Mouse (Mus musculus): ENCODE measurements at regions not wholly inside any gene's neighbourhood (a gene's known extent, or its start where the extent isn't known, plus 50 kb on each side); places are given as distances from the start of the nearest gene placed in this dataset.
"Not testable (repeated sequence)": the region's sequence is repeated elsewhere in the genome, so short reads cannot be mapped to it uniquely, and the experiment has no call there.

DNA sequence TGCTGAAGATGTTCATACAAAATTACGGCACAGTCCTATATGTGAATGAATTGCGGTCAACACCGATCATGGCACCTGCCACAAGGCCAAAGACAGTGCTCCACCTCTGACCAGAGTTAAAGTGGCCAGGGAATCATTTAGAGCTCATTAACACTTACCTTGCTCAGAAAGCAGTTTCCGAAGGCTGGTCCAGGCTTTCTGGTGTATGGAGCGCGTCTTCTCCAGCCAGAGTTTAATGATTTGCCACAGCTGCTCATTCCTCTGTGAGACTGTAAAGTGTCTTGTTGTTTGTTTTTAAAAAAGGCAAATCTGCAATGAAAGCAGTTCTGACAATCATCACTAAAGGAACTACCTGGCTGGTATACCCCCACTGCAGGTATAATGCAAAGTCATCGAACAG lies 256.7 kb downstream of the Nfkbiz start:
- DNase-seq (ENCODE audit: low read depth, low spot score), result no peak

- no peak for DNase-seq (ENCODE audit: low read depth, low spot score)
Measured at GRCm38 (mm10) chr16:55580827-55581226, 257.9 kb downstream of the Nfkbiz start.

GRCm38 (mm10) chr16:55578686-55579085 lies 260.0 kb downstream of the Nfkbiz start:
- no peak for DNase-seq (ENCODE audit: low read depth, low spot score)

GRCm38 (mm10) chr16:55575609-55576283 lies 263.0 kb downstream of the Nfkbiz start:
- not testable (repeated sequence) for DNase-seq (ENCODE audit: low read depth, low spot score)

GRCm38 (mm10) chr16:55571106-55571505 lies 267.6 kb downstream of the Nfkbiz start:
- DNase-seq (ENCODE audit: low read depth, low spot score), result no peak

DNA sequence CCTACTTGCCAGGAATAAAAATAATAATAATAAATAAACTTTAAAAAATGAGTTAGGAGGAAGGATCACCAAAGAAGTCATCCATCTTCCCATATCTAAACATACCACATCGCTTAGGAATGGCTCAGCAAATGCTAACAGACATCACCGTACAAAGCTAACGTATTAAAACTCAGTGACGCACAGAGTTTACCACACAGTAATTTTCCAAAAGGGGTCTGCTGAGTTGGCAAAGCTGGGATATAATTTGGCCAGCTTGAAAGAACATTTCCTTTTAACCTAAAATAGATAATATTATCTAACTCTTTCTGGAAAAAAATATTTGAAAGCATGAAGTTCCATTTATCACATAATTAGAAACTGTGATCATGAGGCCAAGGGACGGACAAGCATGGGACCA lies 268.6 kb downstream of the Nfkbiz start:
- DNase-seq (ENCODE audit: low read depth, low spot score), result no peak

DNA sequence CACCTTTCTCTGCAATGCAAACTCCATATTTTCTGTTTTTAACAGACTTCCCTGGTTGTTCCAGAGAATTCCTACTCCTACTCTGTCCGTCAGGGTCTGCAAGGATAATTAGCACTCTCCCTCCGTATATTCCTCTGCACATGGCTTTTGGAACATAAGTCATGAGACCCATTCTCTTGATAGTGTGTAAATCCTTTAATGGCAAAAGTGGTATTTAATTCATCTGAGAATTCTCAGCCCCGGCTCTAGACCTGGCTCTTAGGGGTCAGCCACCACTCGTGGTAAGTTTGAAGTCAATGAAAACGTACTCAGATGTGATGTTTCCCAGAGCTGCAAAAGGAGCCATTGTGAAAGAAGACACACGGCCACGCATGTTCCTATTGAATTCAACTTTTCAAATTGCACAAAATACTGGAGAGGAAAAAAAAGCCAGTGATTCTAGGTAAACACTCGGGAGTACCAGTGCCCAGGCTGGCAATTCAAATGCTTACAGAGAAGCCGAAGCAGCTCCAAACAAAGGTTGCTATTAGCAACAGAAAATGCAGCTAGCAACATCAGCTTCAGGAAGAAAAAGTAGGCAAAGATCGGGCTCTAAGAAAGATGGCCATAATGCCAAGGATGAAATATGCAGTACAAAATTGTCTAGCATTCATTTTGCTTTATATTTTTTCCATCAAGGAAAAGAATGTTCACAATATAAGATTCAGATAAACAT lies 258.2 kb upstream of the Zpld1 start:
- DNase-seq (ENCODE audit: low read depth, low spot score), result no peak

DNA sequence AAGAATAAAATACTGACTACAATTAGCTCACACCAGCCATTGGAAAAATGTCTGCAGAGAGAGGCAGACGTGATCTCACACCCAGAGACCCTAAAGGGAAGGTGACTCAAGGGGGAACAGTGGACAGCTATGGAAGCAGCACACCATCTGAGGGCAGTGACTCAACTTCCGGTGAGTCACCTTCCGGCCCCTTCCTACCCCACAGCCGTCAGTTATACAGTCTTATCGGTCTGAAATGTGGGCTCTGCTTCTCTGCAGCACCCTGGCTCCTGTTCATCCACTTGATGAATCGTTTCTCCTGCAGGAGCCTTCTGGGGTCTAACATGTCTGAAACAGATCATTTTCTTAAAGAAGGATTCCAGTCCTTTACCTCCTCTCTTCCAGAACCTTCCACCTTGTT lies 257.4 kb upstream of the Zpld1 start:
- no peak for DNase-seq (ENCODE audit: low read depth, low spot score)

DNA sequence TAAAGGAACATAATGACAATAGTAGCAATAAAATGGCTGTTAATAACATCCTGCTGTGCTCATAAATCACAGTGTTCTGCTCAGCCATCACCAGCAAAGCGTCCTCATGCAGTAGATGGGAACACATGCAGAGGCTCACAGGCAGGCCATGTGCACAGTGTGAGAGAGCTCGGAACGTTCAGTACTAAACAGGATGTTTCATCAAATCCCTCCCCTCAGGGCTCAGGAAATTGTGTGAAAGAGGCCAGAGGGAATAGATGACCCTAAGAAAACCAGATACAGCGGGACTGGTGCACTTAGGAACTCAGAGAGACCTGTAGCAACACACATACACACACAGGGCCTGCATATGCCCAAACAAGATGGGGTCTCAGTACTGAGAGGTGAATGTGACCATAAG lies 256.1 kb upstream of the Zpld1 start:
- DNase-seq (ENCODE audit: low read depth, low spot score), result no peak

DNA sequence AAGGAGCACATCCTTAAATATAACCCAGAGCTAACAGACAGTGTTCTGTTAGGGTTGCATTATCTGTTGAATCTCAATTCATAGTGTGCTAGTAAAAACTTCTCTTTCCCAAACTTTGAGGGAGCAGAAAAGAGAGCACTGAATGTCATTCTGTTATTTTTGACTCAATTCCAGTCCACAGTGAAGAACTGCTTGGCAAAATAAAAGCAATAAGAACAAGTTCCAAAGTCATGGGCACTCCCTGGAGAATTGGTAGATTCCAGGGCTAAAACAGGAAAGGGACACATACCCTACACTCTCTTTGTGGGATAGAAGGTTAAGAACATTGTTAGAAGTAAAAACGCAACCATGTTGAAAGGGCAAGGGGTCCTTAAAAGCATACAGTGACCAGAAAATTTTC lies 253.6 kb upstream of the Zpld1 start:
- DNase-seq (ENCODE audit: low read depth, low spot score), result no peak

DNA sequence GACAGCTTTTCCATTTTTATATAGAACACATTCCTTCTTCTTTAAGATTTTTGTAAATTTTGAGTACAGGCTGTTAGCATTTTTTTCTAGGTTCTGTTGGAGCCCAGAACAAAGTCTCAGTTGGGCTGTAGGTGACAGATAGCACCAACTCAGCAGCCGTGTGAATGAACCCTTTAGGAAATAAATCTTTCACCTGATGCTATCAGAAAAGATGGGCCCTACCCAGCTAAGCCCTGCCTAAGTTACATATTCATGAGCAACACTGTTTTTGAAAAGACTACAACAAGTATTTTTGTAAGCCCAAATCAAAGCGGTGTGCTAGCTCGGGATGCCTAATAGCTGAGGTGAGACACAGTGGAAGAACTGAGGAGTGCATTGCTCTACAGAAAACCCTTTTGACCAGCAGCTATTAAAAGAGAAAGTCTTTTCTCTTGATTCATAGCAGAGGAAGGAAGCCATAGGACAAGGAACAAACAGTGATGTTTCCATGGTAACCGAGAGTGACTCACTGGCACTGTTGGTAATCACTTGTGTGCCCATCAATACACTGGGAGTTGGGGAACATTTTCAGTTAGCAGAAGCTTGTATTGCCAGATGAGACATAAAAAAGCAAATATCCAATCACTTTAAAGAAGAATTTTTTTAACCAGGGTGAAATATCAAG lies 253.0 kb upstream of the Zpld1 start:
- DNase-seq (ENCODE audit: low read depth, low spot score), result no peak

DNA sequence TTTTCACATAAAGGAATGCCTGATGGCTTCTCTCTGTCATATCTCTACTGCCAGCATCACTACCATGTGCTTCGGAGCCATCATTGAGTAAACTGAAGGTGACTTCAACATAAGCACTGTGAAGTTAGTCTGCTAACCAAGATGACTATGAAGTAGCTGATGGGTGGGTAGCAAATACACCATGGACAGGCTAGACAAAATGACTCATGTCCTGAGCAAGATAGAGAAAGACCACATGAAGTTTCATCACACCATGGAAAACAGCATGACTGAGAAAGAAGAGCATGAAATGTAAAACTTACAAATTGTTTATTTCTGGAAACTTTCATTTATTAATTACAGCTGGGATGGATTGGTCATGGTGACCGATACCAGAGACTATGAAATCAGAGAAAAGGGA lies 249.3 kb upstream of the Zpld1 start:
- no peak for DNase-seq (ENCODE audit: low read depth, low spot score)

DNA sequence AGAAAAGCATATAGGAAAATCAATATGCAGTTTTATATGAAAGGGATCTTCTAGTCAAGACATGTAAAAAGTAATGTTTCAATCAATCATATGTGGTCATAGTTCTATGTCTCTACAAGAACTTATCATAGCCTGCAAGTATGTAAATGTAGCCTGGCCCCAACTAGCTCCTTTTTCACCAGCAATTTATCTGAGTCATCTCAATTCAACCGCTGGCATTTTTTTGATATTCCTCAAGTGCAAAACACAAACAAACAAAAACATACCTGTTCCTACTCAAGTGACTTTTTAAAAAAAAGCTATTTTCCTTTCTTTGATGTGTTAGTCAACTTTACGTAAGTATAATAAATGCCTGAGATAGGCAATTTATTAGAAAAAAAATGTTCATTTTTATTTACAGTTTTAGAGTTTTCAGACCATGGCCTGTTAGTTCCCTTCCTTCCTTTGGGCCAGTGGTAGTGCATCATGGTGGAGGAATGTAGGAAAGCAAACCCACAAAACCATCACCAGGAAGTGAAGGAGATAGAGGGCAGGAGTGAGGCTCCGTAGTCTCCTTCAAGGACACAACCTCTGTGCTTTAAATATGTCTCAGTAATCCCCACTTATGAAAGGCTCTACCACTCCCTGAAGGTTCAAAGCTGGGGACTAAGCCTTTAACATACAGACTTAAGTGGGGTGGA lies 242.7 kb upstream of the Zpld1 start:
- no peak for DNase-seq (ENCODE audit: low read depth, low spot score)

- no peak for DNase-seq (ENCODE audit: low read depth, low spot score)
Measured at GRCm38 (mm10) chr16:55539179-55539578, 241.4 kb upstream of the Zpld1 start.

- DNase-seq (ENCODE audit: low read depth, low spot score), result no peak
Measured at GRCm38 (mm10) chr16:55537548-55537947, 239.8 kb upstream of the Zpld1 start.

DNA sequence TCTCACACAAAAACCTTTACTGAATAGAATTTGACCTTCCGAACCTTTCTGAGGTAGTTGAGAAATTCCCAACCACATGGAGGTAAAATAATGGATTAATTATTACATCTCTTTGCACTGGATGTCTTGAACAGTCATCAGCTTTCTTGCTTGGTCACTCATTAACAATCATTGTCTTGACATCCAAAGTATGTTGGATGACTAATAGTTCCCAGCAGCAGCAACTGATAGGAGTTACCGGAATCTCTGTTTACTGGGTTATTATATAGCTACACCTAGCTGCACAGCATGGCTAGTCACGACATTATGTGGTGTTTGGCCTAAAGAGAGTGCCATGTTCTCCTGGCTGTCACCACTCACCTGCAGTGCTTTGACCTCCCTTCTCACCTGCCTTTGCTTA lies 234.9 kb upstream of the Zpld1 start:
- DNase-seq (ENCODE audit: low read depth, low spot score), result no peak

DNA sequence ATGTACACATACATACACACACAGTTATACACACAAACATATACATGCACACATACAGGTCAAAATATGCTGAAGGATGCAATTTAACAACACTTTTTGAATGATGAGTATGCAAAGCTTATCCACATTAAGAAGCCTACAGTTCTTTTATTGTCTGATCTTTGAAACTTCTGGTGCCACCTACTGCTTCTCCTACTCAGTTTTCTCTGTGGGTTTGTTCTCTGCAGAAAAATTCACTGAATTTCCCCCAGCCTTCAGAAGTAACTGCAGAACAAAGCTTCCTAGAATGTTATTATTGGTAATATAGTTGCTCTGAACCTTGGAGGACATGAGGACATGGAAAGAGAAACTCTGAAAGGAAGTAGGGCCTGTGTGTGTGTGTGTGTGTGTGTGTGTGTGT lies 233.1 kb upstream of the Zpld1 start:
- DNase-seq (ENCODE audit: low read depth, low spot score), result no peak

DNA sequence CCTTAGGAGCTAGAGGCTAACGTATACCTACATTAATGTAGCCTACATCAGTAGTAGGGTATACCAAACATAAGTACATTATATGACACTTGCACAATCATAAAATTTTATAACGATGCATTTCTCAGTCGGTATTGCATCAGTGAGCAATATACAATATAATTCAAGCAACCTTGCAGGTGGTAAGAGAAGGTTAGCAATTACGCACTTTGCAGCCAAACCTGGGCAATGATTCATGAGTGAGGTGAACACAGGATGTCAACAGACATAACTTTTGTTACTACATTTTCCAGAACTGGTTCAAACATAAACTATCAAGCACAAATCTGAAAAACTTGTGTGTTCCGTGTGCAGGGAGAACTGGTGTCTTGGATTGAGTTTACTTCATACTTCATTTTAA lies 229.9 kb upstream of the Zpld1 start:
- DNase-seq (ENCODE audit: low read depth, low spot score), result no peak

DNA sequence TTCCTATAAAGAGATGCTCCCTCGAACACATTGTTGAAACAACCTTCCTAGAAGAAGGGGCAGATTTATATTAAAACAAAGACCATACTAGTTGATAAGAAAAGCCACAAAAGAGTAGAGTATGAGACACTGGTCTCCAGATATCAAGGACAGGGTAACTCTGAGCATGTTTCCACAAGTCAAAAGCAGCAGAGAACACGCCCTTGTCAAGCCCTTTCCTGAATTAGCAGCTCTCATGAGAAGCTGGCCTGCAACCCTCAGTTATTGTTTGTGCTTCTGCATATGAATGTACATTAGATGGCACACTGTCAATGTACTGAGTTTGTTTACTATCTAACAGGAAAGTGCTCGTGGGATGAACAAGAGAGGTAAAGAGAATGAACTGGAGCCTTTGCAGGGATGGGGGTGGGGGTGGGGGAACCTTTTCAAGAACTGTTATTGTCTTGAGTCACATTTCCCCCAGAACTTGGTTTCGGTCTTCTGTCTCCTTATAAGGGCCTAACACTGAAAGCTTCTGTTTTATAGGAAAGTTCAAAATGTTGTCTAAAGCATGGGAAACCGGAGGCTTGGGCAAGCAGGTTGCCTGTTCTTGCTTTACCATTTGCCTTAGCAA lies 228.6 kb upstream of the Zpld1 start:
- DNase-seq (ENCODE audit: low read depth, low spot score), result no peak

GRCm38 (mm10) chr16:55523264-55523663 lies 225.5 kb upstream of the Zpld1 start:
- DNase-seq (ENCODE audit: low read depth, low spot score), result no peak

DNA sequence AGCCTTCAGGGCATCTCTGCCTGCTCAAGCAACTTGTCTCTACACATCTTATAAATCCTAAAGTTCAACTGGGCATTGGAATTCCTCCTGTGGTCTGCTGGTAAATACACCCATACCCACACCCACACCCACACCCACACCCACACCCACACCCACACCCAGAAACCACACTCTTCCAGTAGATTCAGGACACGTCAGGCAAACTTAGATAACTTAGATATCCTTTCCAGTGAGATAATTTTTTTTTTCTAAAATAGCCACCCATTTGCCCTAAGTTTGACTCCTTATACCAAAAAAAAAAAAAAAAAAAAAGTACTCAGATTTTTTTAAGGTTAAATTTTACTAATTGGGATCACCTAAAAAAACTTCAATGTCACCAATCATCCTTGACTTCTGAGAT lies 224.5 kb upstream of the Zpld1 start:
- DNase-seq (ENCODE audit: low read depth, low spot score), result no peak

GRCm38 (mm10) chr16:55521421-55521971 lies 223.7 kb upstream of the Zpld1 start:
- no peak for DNase-seq (ENCODE audit: low read depth, low spot score)

All from WW6 (cell line).